Mouse (Mus musculus): ENCODE results near the gene Adprhl2. TPM values are rescaled to one million over a fixed set of nuclear protein-coding genes. Genes with fewer than 3 reads are reported as not detected.
A peak's percentile ranks its signal among the peaks of the same experiment; 100 is the strongest.

Gene Adprhl2
- polyA plus RNA-seq (2014; fragmentation: Nextera tagmentation; extraction: Ambion mirVana): 49.3 and 50.9 TPM in 2 replicates

DNA sequence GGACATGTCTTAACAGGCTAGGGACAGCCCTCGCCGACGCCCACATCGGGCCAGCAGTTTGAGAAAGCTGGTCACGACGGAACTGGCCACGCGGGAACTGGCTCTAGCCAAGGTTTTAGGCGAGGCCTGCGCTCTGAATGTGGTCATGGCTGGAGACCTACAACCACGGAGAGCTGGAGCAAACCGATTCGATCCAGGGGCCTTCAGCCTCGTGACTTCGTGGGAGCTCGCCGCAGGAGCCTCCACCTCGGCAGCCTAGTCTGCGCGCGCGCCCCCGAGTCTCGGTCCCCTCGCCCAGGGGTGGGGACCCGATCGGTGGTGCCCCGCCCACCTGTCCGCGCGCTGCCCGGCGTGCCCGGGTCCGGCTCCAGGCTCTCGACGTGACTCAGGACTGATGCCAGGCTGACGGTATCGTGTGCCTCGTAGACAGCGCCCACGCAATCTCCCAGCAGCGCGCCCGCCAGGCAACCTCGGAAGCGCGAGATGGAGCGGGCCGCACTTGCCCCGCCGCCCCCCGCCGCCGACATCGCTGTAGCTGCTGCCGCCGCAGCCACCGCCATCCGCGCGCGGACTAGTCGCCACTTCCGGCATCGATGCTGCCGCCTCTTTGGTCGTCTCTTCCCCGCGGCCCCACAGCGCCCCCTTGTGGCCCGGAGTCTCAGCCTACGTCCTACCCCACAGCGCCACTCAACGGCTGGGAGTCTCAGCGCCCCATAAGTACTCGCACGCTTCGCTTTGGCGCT, at the start of gene Adprhl2:
Adprhl2 (minus strand) TSS at position 593 of the 743 bp plus-strand sequence.
- WGBS: under 1% methylated on average over 79 of the region's 80 CpGs
- peak within 1 kb of the TSS; percentile 68 for H3K9ac ChIP-seq (ENCODE audit: low read length)
- H3K27ac ChIP-seq (ENCODE audit: low read depth): peak within 1 kb of the TSS; percentile 29
- peaks cover 11% of the 10 kb centered on the region; the same call in 1 of the 2 replicates for H3K4me1 ChIP-seq (replicated peaks; ENCODE audit: control insufficient read depth, insufficient read depth, low read length)
- H3K4me2 ChIP-seq (ENCODE audit: low read length): peak within 1 kb of the TSS; percentile 63
- H3K27me3 ChIP-seq (replicated peaks; ENCODE audit: control insufficient read depth, insufficient read depth, low read length): no peaks in the 10 kb centered on the region; the same call in 1 of the 2 replicates
- DNase-seq (ENCODE audit: low spot score) (peak; percentile 100), ATAC-seq (replicated peaks; ENCODE audit: low FRiP score, low TSS enrichment, low read depth) (peak; percentile 84)
- H3K9me3 ChIP-seq (ENCODE audit: control insufficient read depth, low read length): no peaks in the 10 kb centered on the region
- H3K36me3 ChIP-seq (ENCODE audit: control insufficient read depth, insufficient read depth, low read length): peaks cover 24% of the 10 kb centered on the region
- peak within 1 kb of the TSS; percentile 81 for H3K4me3 ChIP-seq (ENCODE audit: low read depth, low read length)

DNA sequence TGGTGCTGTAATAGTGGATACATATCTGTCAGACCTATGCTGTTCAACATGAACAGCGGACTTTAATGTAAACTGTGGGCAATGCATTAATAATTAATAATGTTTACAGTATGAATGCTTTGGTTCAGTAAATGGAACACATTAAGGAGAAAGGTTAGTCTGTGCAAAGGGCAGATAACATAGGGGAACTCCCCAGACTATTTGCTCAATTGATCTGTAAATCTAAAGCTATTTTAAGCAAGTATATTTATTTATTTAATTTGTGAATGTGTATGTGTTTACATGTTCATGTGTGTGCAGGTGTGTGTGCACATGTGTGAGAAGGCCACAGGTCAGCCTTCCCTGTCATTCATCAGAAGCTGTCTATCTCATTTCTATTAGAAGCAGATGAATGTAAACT, 38.6 kb upstream of the Adprhl2 start:
- Histone ChIP-seq H3K9ac (ENCODE audit: low read length) (no peak overlapping the region), H3K27me3 (replicated peaks; ENCODE audit: control insufficient read depth, insufficient read depth, low read length) (no peaks in the 10 kb centered on the region), H3K9me3 (ENCODE audit: control insufficient read depth, low read length) (no peaks in the 10 kb centered on the region), H3K27ac (ENCODE audit: low read depth) (no peak overlapping the region), H3K4me2 (ENCODE audit: low read length) (no peak overlapping the region), H3K4me3 (ENCODE audit: low read depth, low read length) (no peak overlapping the region), H3K4me1 (replicated peaks; ENCODE audit: control insufficient read depth, insufficient read depth, low read length) (no peaks in the 10 kb centered on the region), H3K36me3 (ENCODE audit: control insufficient read depth, insufficient read depth, low read length) (peaks cover 37% of the 10 kb centered on the region)
- no peak for ATAC-seq (replicated peaks; ENCODE audit: low FRiP score, low TSS enrichment, low read depth)
- 93% methylated on average over 1 of the region's 1 CpGs for WGBS
- DNase-seq (ENCODE audit: low spot score): no peak

DNA sequence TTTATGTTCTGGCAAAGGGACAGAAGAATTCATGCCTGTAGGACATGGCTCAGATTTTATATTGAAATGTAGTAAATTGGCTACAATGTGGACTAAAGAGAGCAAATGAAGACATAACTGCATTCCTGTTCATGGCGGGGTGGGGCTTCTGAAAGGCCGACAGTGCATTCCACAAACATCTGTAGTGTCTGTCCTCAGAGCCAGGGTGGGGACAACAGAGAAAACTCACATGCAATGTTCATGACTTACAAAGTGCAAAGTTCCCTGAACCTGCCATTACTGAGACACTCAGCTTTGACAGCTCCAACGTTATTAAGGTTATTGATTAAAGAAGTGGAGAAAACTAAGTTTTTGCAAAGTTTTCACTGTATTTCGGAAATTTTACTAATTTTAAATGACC, 21.9 kb upstream of the Adprhl2 start:
- Histone ChIP-seq H3K9ac (ENCODE audit: low read length) (no peak overlapping the region), H3K4me1 (replicated peaks; ENCODE audit: control insufficient read depth, insufficient read depth, low read length) (no peaks in the 10 kb centered on the region), H3K4me3 (ENCODE audit: low read depth, low read length) (no peak overlapping the region), H3K9me3 (ENCODE audit: control insufficient read depth, low read length) (no peaks in the 10 kb centered on the region), H3K36me3 (ENCODE audit: control insufficient read depth, insufficient read depth, low read length) (peaks cover 39% of the 10 kb centered on the region), H3K27ac (ENCODE audit: low read depth) (no peak overlapping the region), H3K27me3 (replicated peaks; ENCODE audit: control insufficient read depth, insufficient read depth, low read length) (no peaks in the 10 kb centered on the region), H3K4me2 (ENCODE audit: low read length) (no peak overlapping the region)
- WGBS: 70% methylated on average over 4 of the region's 4 CpGs
- DNase-seq (ENCODE audit: low spot score): no peak
- no peak for ATAC-seq (replicated peaks; ENCODE audit: low FRiP score, low TSS enrichment, low read depth)

DNA sequence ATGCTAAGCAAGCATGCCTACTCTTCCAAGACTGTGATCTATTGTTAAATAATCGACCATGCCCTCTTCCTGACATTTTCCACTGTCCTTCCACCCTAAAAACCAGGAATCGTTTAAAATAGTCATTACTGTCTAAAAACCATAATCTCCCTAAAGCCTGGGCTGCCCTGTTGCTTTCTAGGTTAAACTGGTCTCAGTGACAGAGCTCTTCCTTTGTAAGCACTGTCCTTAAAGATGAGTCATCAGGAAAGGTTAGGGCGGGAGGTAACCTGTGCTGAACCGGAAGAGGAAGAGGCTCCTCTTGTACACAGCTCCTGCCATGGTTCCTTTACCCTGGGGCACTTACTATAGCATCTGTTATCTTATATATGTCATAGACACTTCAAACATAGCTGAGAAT, 18.0 kb upstream of the Adprhl2 start:
- 55% methylated on average over 4 of the region's 4 CpGs for WGBS
- H3K27me3 ChIP-seq (replicated peaks; ENCODE audit: control insufficient read depth, insufficient read depth, low read length): no peaks in the 10 kb centered on the region
- ATAC-seq (replicated peaks; ENCODE audit: low FRiP score, low TSS enrichment, low read depth) (no peak), DNase-seq (ENCODE audit: low spot score) (no peak)
- no peaks in the 10 kb centered on the region for H3K4me1 ChIP-seq (replicated peaks; ENCODE audit: control insufficient read depth, insufficient read depth, low read length)
- no peak overlapping the region for H3K4me2 ChIP-seq (ENCODE audit: low read length)
- no peak overlapping the region for H3K9ac ChIP-seq (ENCODE audit: low read length)
- no peaks in the 10 kb centered on the region for H3K9me3 ChIP-seq (ENCODE audit: control insufficient read depth, low read length)
- no peak overlapping the region for H3K27ac ChIP-seq (ENCODE audit: low read depth)
- no peak overlapping the region for H3K4me3 ChIP-seq (ENCODE audit: low read depth, low read length)
- peaks cover 12% of the 10 kb centered on the region; the same call in 1 of the 2 replicates for H3K36me3 ChIP-seq (ENCODE audit: control insufficient read depth, insufficient read depth, low read length)

DNA sequence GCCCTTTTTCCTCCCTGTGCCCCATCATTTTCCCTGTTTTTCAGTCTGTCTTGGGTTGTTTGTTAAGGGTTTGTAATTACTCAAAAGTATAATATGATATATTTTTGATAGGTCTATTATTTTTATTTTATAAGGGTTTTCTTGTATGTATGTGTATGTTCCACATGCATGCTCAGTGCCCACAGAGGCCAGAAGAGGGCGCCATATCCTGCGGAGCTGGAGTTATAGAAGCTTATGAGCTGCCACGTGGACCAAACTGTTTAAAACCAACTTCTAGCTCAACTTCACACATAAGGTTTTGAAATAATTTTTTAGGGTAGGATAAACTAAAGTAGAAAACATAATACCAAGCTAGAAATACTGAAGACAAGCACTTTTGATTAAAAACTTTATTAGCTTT, 10.9 kb upstream of the Adprhl2 start:
- WGBS: 48% methylated on average over 3 of the region's 3 CpGs
- DNase-seq (ENCODE audit: low spot score): no peak
- H3K4me1 ChIP-seq (replicated peaks; ENCODE audit: control insufficient read depth, insufficient read depth, low read length): no peaks in the 10 kb centered on the region
- no peaks in the 10 kb centered on the region for H3K27me3 ChIP-seq (replicated peaks; ENCODE audit: control insufficient read depth, insufficient read depth, low read length)
- no peak overlapping the region for H3K27ac ChIP-seq (ENCODE audit: low read depth)
- no peak overlapping the region for H3K4me2 ChIP-seq (ENCODE audit: low read length)
- ATAC-seq (replicated peaks; ENCODE audit: low FRiP score, low TSS enrichment, low read depth): no peak
- H3K9me3 ChIP-seq (ENCODE audit: control insufficient read depth, low read length): no peaks in the 10 kb centered on the region
- H3K9ac ChIP-seq (ENCODE audit: low read length): no peak overlapping the region
- H3K4me3 ChIP-seq (ENCODE audit: low read depth, low read length): no peak overlapping the region
- no peaks in the 10 kb centered on the region for H3K36me3 ChIP-seq (ENCODE audit: control insufficient read depth, insufficient read depth, low read length)

DNA sequence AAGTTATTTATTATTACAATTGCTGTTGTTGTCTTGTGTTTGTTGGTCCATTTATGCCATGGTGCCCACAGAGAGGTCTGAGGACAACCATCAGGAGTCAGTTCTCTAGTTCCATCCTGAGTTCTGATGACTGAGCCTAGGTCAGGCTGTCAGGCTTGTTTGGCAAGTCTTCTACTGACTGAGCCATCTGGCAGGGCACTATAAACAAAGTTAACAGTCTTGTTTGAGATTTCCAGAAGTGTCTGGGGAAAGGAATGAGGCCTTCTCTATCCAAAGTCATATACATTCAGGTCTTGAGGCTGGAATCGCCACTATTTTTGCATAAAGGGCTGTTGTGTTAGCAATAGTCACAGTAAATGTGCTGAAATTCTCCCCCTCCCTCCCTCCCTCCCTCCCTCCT, 10.2 kb upstream of the Adprhl2 start:
- Histone ChIP-seq H3K9ac (ENCODE audit: low read length) (no peak overlapping the region), H3K4me1 (replicated peaks; ENCODE audit: control insufficient read depth, insufficient read depth, low read length) (no peaks in the 10 kb centered on the region), H3K9me3 (ENCODE audit: control insufficient read depth, low read length) (no peaks in the 10 kb centered on the region), H3K4me3 (ENCODE audit: low read depth, low read length) (no peak overlapping the region), H3K36me3 (ENCODE audit: control insufficient read depth, insufficient read depth, low read length) (no peaks in the 10 kb centered on the region), H3K27me3 (replicated peaks; ENCODE audit: control insufficient read depth, insufficient read depth, low read length) (no peaks in the 10 kb centered on the region), H3K27ac (ENCODE audit: low read depth) (no peak overlapping the region), H3K4me2 (ENCODE audit: low read length) (no peak overlapping the region)
- DNase-seq (ENCODE audit: low spot score) (no peak), ATAC-seq (replicated peaks; ENCODE audit: low FRiP score, low TSS enrichment, low read depth) (no peak)
- 55% methylated on average over 1 of the region's 1 CpGs for WGBS

DNA sequence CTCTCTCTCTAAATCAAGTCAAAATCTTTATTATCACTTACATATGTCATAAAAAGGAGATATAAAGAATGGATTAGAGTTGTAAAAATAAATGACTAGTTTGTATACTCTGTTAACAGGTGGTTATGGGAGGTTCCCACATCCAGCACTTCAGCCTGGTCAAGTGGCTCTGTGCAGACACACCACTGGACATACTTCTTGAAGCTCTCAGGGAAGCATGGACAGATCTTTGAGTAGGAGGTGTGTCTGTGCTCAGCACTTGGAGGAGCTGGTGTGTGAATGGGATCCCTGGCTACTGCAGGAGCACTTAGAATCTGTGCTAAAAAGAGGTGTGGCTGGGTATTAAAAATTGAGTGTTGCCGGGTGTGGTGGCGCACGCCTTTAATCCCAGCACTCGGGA, 8.8 kb upstream of the Adprhl2 start:
- H3K27me3 ChIP-seq (replicated peaks; ENCODE audit: control insufficient read depth, insufficient read depth, low read length): no peaks in the 10 kb centered on the region
- no peak overlapping the region for H3K27ac ChIP-seq (ENCODE audit: low read depth)
- no peaks in the 10 kb centered on the region for H3K36me3 ChIP-seq (ENCODE audit: control insufficient read depth, insufficient read depth, low read length)
- H3K9me3 ChIP-seq (ENCODE audit: control insufficient read depth, low read length): no peaks in the 10 kb centered on the region
- no peak overlapping the region for H3K4me2 ChIP-seq (ENCODE audit: low read length)
- DNase-seq (ENCODE audit: low spot score) (no peak), ATAC-seq (replicated peaks; ENCODE audit: low FRiP score, low TSS enrichment, low read depth) (no peak)
- H3K4me1 ChIP-seq (replicated peaks; ENCODE audit: control insufficient read depth, insufficient read depth, low read length): no peaks in the 10 kb centered on the region
- no peak overlapping the region for H3K9ac ChIP-seq (ENCODE audit: low read length)
- no peak overlapping the region for H3K4me3 ChIP-seq (ENCODE audit: low read depth, low read length)
- WGBS: 92% methylated on average over 4 of the region's 4 CpGs

DNA sequence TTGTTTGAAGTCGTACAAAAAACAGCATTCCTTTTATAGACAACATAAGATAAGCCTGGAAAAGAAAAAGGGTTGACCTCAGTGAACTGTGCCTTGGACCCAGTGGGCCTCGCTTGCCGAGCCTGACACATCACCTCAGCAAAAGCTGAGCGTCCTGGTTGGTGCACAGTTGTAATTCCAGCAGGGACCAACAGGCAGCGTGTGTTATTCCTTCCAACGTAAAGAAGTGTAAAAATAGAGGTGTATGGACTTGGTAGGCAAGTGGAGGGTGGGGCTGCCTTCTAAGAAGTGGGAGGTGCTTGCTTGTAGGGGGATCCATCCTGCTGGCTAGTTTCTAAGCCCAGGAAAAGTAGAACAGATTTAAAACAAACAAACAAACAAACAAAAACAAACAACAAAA, 4.5 kb upstream of the Adprhl2 start:
- no peak overlapping the region for H3K4me2 ChIP-seq (ENCODE audit: low read length)
- 27% methylated on average over 6 of the region's 6 CpGs for WGBS
- ATAC-seq (replicated peaks; ENCODE audit: low FRiP score, low TSS enrichment, low read depth) (no peak), DNase-seq (ENCODE audit: low spot score) (no peak)
- no peaks in the 10 kb centered on the region for H3K36me3 ChIP-seq (ENCODE audit: control insufficient read depth, insufficient read depth, low read length)
- H3K4me3 ChIP-seq (ENCODE audit: low read depth, low read length): no peak overlapping the region
- no peak overlapping the region for H3K27ac ChIP-seq (ENCODE audit: low read depth)
- H3K9me3 ChIP-seq (ENCODE audit: control insufficient read depth, low read length): no peaks in the 10 kb centered on the region
- no peak overlapping the region for H3K9ac ChIP-seq (ENCODE audit: low read length)
- no peaks in the 10 kb centered on the region; the same call in 1 of the 2 replicates for H3K27me3 ChIP-seq (replicated peaks; ENCODE audit: control insufficient read depth, insufficient read depth, low read length)
- H3K4me1 ChIP-seq (replicated peaks; ENCODE audit: control insufficient read depth, insufficient read depth, low read length): peaks cover 7% of the 10 kb centered on the region; the same call in 1 of the 2 replicates
